In the genomic region with DNA sequence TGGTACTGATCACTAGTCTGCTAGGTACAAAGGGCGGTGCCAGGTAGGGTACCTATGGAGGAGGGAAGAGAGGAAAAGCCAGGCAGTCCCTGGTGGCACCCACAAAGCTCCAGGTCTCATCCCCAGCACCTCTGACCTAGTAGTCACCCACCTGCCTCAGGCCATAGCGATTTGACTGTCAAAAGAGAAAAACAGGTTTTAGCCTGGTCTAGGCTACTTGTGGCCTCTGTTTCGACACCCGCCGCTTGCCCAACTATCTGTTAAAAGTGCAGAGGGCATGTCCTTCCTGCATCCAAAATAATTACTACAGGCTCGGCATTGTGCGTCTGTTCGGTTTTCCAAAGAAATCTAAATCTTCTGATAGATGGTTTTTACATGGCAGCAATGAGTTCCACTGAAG, we compare ENCODE assay signal across 14 mouse cellular contexts.
"Had no signal": no experiment of that assay in that cellular context is flagged by ENCODE, and none has a peak within 500 bp of the region (broad histone marks: within the 10 kb centered on the region; RNA-seq: fewer than 3 reads in every experiment).

No protein-coding gene starts in this region.

- H3K36me3 ChIP-seq: intestine, embryonic 15.5 days; kidney, embryonic 15.5 days; limb, embryonic 12.5 days; limb, embryonic 15.5 days had no signal

- H3K9ac ChIP-seq: intestine, embryonic 15.5 days; kidney, embryonic 15.5 days; limb, embryonic 12.5 days; limb, embryonic 15.5 days had no signal

- H3K27me3 ChIP-seq: intestine, embryonic 15.5 days; kidney, embryonic 15.5 days; limb, embryonic 12.5 days; limb, embryonic 15.5 days had no signal

- H3K4me2 ChIP-seq: intestine, embryonic 15.5 days; kidney, embryonic 15.5 days; limb, embryonic 12.5 days; limb, embryonic 15.5 days; midbrain, embryonic 11.5 days had no signal

- H3K4me3 ChIP-seq: intestine, embryonic 15.5 days; kidney, embryonic 15.5 days; limb, embryonic 12.5 days; limb, embryonic 15.5 days had no signal

- H3K9me3 ChIP-seq: intestine, embryonic 15.5 days; kidney, embryonic 15.5 days; limb, embryonic 12.5 days; limb, embryonic 15.5 days had no signal

- H3K27ac ChIP-seq: intestine, embryonic 15.5 days; kidney, embryonic 15.5 days; limb, embryonic 12.5 days; limb, embryonic 15.5 days had no signal

- ATAC-seq: intestine, embryonic 15.5 days had no signal

- DNase-seq: kidney, adult 11 months; kidney, adult 8-10 months; kidney, postnatal 10 days; kidney, postnatal 36 days; left cerebral cortex, postnatal 4 days; lung, adult 2 months; thymus, adult 2 months; thymus, postnatal 14 days; thymus, postnatal 4 days had no signal
